Mouse (Mus musculus): Measurements from ENCODE around the gene Mapk10.

Mapk10 gene

DNA sequence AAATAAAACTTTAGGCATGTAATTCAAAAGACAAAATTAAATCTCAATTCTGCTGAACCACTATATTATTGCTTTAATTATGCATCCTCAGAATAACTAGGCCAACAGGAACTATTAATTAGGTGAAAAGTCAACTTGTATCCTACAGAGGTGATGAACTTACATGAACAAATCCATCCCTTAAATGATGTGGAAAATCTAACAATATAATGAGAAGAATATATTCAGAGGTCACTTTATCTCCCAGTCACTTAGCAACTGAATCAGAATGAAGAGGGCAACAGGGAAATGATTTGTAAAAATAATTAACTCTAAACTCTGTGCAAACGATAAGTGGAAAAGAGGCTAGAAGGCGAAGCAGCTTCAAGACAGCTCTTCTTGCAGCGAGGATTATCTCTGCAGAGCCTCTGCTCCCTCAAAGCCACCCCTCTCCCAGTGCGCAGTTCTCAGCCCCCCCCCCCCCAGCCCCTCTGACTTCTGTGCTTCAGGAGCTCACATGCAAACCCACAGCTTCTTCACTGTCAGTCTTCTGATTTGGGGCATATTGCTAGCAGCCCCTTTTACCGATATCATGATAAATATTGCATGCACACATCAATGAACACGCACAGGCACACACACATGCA is 138.8 kb downstream of the Mapk10 start:
- Histone ChIP-seq H3K9me3 (ENCODE audit: low read length) (no peaks in the 10 kb centered on the region), H3K4me1 (replicated peaks; ENCODE audit: low read depth, low read length) (peaks cover 3% of the 10 kb centered on the region; the same call in 1 of the 2 replicates), H3K4me3 (replicated peaks; ENCODE audit: low read length) (no peak overlapping the region), H3K27me3 (ENCODE audit: insufficient read depth, low read length) (no peaks in the 10 kb centered on the region), H3K36me3 (ENCODE audit: insufficient read depth, low read length) (no peaks in the 10 kb centered on the region)
- no peak for TF ChIP-seq NANOG (IDR thresholded peaks at IDR 0.05; ENCODE audit: borderline replicate concordance, low read length)
- TF ChIP-seq POU5F1 (IDR thresholded peaks at IDR 0.05; ENCODE audit: borderline replicate concordance, low read length), result no peak
- no peak for TF ChIP-seq CTCF (conservative IDR thresholded peaks at IDR 0.05; ENCODE audit: low read length)

DNA sequence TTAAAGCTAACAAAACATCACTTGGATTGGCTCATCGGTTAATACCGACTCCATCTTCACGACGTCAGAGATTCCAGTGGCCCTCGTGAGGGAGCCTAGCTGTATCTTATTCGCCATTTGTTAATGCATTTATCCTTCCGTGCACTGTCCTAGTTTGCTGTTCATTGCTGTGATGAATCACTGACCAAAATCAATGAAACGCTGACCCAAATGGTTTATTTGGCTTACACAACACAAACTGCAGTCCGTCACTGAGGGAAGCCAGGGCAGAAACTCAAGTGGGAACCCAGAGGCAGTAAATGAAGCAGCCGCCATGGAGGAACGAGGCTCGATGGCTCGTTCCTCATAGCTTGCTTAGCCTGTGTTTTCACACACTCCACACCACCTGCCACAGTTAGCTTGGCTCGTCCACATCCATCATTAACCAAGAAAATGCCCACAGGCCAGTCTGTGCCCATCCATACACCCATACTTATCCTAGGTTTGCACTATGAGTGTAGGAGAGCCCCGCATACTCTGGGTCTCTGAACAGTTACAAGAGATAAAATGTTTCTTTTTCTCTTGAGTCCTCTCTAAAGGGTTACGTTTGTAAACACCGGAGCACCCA is 140.0 kb downstream of the Mapk10 start:
- Histone ChIP-seq H3K4me3 (replicated peaks; ENCODE audit: low read length) (no peak overlapping the region), H3K36me3 (ENCODE audit: insufficient read depth, low read length) (no peaks in the 10 kb centered on the region), H3K27me3 (ENCODE audit: insufficient read depth, low read length) (no peaks in the 10 kb centered on the region), H3K9me3 (ENCODE audit: low read length) (no peaks in the 10 kb centered on the region), H3K4me1 (replicated peaks; ENCODE audit: low read depth, low read length) (peaks cover 3% of the 10 kb centered on the region; the same call in 1 of the 2 replicates)
- no peak for TF ChIP-seq CTCF (conservative IDR thresholded peaks at IDR 0.05; ENCODE audit: low read length)

DNA sequence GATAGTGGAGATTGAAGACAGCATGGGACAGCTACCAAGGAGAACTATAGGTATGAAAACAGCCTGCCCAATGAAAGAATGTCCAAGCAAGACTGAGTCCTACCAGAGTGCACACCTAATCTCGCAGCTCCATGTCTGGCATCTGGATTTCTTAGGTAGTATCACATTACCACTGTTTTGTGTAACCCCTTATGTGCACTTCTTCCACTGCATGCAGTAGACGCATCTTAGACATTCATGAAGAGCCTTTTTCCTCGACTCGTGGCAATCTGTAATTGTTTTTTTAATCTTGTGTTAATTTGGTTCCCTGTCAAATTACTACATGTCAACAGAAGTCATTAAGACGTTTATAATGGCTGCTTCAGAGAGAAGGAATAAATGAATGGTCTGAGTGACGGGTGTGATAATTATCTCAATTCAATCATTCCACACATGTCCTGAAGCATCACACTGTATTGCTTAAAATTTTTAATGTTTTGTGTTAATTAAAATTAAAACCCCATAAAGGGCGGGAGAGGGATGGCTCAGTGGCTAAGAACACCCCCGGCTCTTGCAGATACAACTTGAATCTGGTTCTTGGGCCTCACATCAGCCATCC is 160.7 kb downstream of the Mapk10 start:
- H3K9me3 ChIP-seq (ENCODE audit: low read length), result no peaks in the 10 kb centered on the region
- no peaks in the 10 kb centered on the region for H3K36me3 ChIP-seq (ENCODE audit: insufficient read depth, low read length)
- H3K27me3 ChIP-seq (ENCODE audit: insufficient read depth, low read length), result no peaks in the 10 kb centered on the region
- H3K4me1 ChIP-seq (replicated peaks; ENCODE audit: low read depth, low read length), result no peaks in the 10 kb centered on the region
- TF ChIP-seq NANOG (IDR thresholded peaks at IDR 0.05; ENCODE audit: borderline replicate concordance, low read length), result no peak
- H3K4me3 ChIP-seq (replicated peaks; ENCODE audit: low read length), result no peak overlapping the region

DNA sequence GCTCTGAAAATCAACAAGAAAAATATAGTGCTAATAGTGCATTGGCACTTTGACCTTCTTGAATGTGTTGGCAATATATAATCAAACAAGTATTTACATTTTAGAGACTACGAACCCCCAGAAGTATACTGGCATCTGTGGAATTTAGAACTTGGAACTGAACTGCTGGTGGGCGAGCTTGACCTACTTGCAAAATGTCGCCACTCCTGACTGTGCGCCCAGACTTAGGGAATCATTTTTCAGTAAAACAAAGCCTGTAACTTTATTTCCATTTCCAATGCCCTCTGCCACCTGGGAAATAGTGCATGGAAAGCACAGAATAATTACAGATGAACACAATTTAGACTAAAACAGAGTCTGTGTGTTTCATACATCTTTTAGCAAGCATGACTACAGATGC is 163.1 kb downstream of the Mapk10 start:
- no peaks in the 10 kb centered on the region for H3K9me3 ChIP-seq (ENCODE audit: low read length)
- no peak overlapping the region for H3K4me3 ChIP-seq (replicated peaks; ENCODE audit: low read length)
- TF ChIP-seq NANOG (IDR thresholded peaks at IDR 0.05; ENCODE audit: borderline replicate concordance, low read length) (no peak), CTCF (conservative IDR thresholded peaks at IDR 0.05; ENCODE audit: low read length) (no peak), POU5F1 (IDR thresholded peaks at IDR 0.05; ENCODE audit: borderline replicate concordance, low read length) (no peak)
- H3K36me3 ChIP-seq (ENCODE audit: insufficient read depth, low read length), result no peaks in the 10 kb centered on the region
- no peaks in the 10 kb centered on the region for H3K4me1 ChIP-seq (replicated peaks; ENCODE audit: low read depth, low read length)
- H3K27me3 ChIP-seq (ENCODE audit: insufficient read depth, low read length), result no peaks in the 10 kb centered on the region

DNA sequence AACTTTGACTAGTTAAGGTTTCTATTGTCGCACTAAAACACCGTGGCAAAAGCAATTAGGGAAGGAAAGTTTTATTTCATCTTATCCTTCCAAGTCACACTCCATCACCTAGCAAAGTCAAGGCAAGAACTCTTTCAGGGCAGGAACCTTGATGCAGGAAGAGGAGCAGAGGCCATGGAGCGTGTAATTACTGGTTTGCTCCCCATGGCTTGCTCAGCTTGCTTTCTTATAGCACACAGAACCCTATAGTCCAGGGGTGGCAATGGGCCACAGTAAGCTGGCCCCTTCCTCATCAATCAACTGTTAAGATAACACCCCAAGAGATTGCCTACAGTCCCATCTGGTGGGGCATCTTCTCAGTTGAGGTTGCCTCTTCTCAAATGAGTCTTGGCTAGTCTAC is 173.4 kb downstream of the Mapk10 start:
- H3K27me3 ChIP-seq (ENCODE audit: insufficient read depth, low read length), result no peaks in the 10 kb centered on the region
- no peak for TF ChIP-seq POU5F1 (IDR thresholded peaks at IDR 0.05; ENCODE audit: borderline replicate concordance, low read length)
- no peak for TF ChIP-seq CTCF (conservative IDR thresholded peaks at IDR 0.05; ENCODE audit: low read length)
- no peak for TF ChIP-seq NANOG (IDR thresholded peaks at IDR 0.05; ENCODE audit: borderline replicate concordance, low read length)
- H3K4me1 ChIP-seq (replicated peaks; ENCODE audit: low read depth, low read length), result no peaks in the 10 kb centered on the region

DNA sequence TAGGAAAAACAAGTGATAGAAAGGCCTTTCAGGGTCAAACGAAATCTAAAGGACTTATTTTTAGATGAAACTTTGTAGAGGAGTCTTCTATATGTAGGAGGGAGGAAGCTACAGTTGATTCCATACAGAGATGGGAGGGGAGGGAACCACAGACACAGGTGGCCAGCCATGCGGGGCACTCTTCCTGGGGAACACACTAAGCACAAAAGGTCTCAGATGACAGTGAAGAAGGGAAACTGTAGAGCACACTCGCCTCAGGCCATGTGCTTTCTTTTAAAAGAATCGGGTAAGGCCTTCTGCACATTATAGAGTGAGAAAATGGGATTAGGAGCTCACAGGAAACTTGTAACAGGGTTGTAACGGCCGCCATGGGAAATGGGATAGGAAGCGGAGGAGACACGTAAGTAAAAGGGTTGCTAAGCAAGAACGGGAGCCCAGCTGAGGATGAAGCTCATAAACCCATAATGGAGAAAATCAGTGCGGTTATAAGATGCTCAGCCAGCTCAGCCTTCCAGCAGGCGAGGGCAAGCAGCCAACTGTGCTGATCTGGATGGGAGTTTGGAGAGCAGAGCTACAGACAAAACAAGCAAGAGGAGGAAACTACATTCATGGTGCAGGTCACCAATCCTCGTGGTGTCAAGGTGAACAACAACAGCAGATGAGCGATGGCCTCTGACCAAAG is 182.1 kb downstream of the Mapk10 start:
- Histone ChIP-seq H3K9me3 (ENCODE audit: low read length) (no peaks in the 10 kb centered on the region), H3K27me3 (ENCODE audit: insufficient read depth, low read length) (no peaks in the 10 kb centered on the region), H3K36me3 (ENCODE audit: insufficient read depth, low read length) (no peaks in the 10 kb centered on the region), H3K4me3 (replicated peaks; ENCODE audit: low read length) (no peak overlapping the region), H3K4me1 (replicated peaks; ENCODE audit: low read depth, low read length) (no peaks in the 10 kb centered on the region)
- TF ChIP-seq NANOG (IDR thresholded peaks at IDR 0.05; ENCODE audit: borderline replicate concordance, low read length), result no peak
- TF ChIP-seq CTCF (conservative IDR thresholded peaks at IDR 0.05; ENCODE audit: low read length), result no peak
- no peak for TF ChIP-seq POU5F1 (IDR thresholded peaks at IDR 0.05; ENCODE audit: borderline replicate concordance, low read length)

More for the DNA sequence above, 173.4 kb downstream of the Mapk10 start:
- H3K36me3 ChIP-seq (ENCODE audit: insufficient read depth, low read length), result no peaks in the 10 kb centered on the region
- no peaks in the 10 kb centered on the region for H3K9me3 ChIP-seq (ENCODE audit: low read length)
- H3K4me3 ChIP-seq (replicated peaks; ENCODE audit: low read length), result no peak overlapping the region

DNA sequence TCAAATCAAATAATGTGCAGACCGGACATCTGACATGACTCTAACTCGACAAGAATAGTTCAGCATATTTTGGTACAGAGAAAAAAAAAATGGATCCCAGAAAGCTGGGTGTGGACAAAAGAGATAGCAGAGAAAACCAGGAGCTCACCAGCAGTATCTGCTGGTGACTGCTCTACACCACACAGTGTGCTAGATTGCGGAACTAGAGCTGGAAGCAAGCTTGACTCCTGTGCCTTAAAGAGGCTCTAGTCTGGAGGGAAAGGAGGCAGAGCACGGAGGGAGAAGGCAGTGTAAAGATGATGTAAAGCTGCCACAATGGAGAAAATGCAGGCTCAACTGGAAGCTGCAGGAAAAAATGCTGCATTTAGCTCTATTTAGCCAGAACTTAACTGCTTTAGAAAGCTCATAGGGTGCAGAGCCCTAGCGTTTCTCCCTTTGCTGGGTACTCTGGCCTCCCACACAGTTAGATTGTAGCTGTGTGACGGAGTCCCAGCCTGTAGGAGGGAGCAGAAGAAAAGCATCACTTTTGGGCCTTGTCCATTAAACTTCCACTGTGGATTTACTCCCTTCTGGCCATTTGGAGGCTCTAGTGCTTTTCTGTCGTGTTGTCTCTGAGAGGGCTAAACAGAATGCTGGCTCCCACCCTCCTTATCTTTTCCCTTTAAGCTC is 188.5 kb downstream of the Mapk10 start:
- no peak for TF ChIP-seq POU5F1 (IDR thresholded peaks at IDR 0.05; ENCODE audit: borderline replicate concordance, low read length)
- TF ChIP-seq NANOG (IDR thresholded peaks at IDR 0.05; ENCODE audit: borderline replicate concordance, low read length), result no peak
- no peak for TF ChIP-seq CTCF (conservative IDR thresholded peaks at IDR 0.05; ENCODE audit: low read length)
- no peaks in the 10 kb centered on the region for H3K9me3 ChIP-seq (ENCODE audit: low read length)
- no peak overlapping the region for H3K4me3 ChIP-seq (replicated peaks; ENCODE audit: low read length)
- no peaks in the 10 kb centered on the region for H3K36me3 ChIP-seq (ENCODE audit: insufficient read depth, low read length)
- no peaks in the 10 kb centered on the region for H3K4me1 ChIP-seq (replicated peaks; ENCODE audit: low read depth, low read length)
- H3K27me3 ChIP-seq (ENCODE audit: insufficient read depth, low read length), result no peaks in the 10 kb centered on the region

DNA sequence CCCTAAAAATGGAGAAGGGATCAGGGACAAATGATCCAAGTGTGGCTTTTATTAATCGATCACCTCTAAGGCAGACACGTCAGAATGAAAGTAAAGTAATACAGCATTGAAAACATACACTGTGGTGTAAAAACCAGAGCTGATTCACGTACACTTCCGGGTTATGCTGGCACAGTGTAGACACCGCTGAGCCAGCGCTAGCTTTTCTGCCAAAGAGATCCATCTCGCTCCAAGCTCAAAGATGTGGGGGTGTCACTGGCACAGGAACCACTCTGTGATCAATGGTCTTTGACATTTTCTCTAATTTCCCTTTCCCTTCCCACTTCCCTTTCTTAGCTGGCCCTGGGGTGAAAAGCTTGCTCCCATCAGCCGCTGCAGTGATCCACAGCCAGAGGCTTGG is 189.7 kb downstream of the Mapk10 start:
- no peaks in the 10 kb centered on the region for H3K36me3 ChIP-seq (ENCODE audit: insufficient read depth, low read length)
- no peaks in the 10 kb centered on the region for H3K4me1 ChIP-seq (replicated peaks; ENCODE audit: low read depth, low read length)
- H3K4me3 ChIP-seq (replicated peaks; ENCODE audit: low read length), result no peak overlapping the region
- TF ChIP-seq POU5F1 (IDR thresholded peaks at IDR 0.05; ENCODE audit: borderline replicate concordance, low read length), result no peak
- no peak for TF ChIP-seq CTCF (conservative IDR thresholded peaks at IDR 0.05; ENCODE audit: low read length)
- TF ChIP-seq NANOG (IDR thresholded peaks at IDR 0.05; ENCODE audit: borderline replicate concordance, low read length), result no peak
- no peaks in the 10 kb centered on the region for H3K9me3 ChIP-seq (ENCODE audit: low read length)
- H3K27me3 ChIP-seq (ENCODE audit: insufficient read depth, low read length), result no peaks in the 10 kb centered on the region
